Mouse (Mus musculus) mesoderm, embryonic 11.5 days (tissue): ENCODE data around the gene Fbxw8.

ENCODE experiments used
- DNase-seq: peaks from one replicate; pipeline ENCODE4 v3.0.0-alpha.2; 2012; ENCODE audit warnings: low read depth, low spot score

Fbxw8 gene

GRCm38 (mm10) chr5:118044907-118045306 is 110.4 kb downstream of the Fbxw8 start:
- DNase-seq, result no peak

DNA sequence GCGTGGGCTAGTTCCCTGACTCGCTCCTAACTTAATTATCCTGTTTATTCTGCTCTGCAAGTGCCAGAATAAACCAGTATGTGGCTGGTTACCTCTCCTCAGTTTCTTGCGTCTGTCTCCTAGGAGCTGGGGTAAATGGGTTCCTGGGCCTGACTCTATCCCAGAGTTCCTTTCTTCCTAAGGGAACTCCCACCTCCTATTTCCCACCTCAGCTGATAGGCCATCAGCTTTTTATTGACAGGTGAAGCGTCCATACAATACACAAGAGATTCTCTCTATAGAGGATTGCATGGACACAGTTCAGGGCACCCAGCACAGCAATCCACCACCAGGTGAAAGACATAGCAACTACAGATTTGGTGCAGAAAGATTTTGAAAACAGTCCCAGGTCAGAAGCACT is 111.5 kb downstream of the Fbxw8 start:
- DNase-seq, result no peak

GRCm38 (mm10) chr5:118042599-118042998 is 112.7 kb downstream of the Fbxw8 start:
- DNase-seq, result no peak

GRCm38 (mm10) chr5:118039241-118039668 is 116.0 kb downstream of the Fbxw8 start:
- no peak for DNase-seq

DNA sequence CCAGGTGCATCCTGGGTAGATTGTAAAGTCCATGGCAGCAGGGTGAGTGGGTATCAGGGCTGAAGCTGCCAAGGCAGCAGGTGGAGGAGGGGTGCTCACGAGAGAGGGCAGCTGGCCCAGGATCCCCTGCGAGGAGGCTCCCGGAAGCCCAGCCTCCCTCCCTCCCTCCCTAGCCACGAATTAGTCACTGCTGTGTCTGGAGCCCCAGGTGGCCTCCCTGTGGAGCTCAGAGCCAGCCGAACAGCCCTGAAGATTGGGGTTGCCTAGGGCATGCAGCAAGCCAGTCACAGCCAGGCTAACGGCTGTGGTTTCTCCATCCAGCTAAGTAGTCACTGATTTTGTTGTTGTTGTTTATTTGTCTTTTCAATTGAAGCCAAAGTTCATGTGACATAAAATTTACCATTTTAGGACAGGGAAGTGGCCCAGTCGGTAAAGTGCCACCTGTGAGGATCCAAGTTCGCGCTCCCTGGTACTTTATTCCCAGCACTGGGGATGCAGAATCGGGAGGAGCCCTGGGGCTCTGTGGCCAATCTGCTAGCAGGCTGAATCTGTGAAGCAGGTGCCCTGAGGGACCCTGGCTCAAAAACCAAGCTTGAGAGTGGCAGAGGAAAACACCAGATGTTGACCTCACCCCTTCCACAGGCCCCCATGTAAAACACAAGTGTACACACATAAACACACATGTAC is 117.3 kb downstream of the Fbxw8 start:
- DNase-seq, result peak; percentile 56

DNA sequence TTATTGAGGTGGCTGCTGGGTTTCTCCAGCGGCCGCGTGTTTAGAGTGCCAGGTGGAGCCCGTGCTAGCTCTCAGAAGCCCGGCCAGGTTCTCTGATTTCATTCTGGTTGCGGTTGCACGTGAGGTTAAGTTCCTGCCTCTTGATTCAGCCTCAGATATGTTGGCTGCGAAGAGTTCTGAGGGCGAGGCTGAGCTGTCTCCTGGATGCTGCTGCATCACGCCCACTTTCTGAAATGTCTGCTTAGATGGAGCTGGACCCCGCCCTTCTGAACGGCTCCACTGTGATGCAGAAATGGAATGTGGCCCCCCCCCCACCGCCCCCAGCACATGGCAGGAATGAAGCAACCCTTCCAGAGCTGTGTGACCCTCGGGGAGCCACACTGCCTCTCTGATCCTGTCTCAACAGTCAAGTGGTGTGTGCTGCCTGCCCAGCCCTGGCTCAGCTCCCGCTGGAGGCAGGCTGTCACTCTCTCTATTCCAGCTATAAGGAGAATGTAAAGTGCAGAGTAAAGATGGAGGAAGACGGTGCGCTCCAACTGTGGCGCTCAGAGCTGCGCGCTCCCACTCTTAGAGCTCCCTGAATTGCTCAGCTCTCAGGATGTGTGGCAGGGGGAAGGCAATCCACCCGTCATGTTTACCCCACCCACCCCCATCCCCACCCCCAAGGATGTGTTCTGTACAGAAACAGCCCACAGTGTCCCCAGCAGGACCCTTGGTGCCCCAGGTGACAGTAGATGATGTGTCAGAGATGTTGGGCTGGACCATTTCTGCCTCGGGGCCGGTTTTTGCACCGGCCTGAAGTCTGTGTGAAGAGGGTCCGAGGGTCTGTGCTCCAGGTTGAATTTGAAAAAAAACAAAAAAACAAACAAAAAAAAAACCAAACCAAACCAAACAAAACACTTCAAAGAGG is 118.1 kb downstream of the Fbxw8 start:
- no peak for DNase-seq

DNA sequence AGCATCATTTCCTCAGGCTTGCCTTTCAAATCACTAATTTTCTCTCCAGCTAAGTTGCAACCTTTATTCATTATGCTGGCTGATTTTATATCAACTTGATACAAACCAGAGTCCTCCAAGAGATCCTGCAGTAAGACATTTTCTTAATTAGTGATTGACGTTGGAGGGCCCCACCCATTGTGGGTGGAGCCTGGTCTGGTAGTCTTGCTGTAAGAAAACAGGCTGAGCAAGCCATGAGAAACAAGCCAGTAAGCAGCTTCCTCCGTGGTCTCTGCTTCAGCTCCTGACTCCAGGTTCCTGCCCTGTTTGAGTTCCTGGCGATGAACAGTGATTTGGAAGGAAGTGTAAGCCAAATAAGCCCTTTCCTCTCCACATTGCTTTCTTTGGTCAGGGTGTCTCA is 119.5 kb downstream of the Fbxw8 start:
- DNase-seq, result no peak

DNA sequence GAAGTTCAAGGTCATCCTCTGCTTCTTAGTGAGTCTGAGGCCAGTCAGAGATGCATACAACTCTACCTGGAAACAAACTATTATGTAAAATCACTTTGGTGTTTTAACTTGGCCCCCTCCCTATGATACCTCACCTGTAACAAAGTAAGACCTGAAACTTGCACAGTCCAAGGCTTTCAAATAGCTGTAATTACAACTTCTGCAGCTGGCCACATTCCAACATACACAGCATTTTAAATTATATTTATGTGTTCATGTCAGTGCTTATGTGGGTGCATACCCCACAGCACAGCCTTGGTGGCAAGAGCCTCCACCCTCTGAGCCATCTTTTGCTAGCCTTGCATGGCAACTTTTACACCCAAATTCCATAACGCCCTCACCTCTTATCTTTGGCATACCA is 120.6 kb downstream of the Fbxw8 start:
- DNase-seq, result no peak

DNA sequence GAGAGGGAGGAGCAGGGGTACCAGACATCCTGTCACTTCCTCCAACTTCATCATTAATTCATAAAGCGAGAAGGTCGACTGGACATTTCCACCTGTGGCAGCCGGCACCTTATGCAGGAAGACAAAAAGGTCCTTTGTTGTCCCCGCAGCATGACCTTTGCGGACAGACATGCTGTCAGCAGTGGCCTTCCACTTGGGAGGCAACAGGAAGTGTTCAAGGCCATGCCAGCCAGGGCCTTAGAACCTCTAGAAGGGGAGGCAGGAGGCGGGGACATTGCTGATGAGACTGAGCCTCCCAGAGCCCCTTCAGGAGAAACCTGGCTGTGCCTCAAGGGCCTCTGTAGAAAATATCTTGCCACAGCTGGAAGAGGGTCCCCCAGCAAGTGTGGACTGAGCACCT is 121.5 kb downstream of the Fbxw8 start:
- DNase-seq, result no peak

- no peak for DNase-seq
Observed at GRCm38 (mm10) chr5:118033328-118033727, 121.9 kb downstream of the Fbxw8 start.

DNA sequence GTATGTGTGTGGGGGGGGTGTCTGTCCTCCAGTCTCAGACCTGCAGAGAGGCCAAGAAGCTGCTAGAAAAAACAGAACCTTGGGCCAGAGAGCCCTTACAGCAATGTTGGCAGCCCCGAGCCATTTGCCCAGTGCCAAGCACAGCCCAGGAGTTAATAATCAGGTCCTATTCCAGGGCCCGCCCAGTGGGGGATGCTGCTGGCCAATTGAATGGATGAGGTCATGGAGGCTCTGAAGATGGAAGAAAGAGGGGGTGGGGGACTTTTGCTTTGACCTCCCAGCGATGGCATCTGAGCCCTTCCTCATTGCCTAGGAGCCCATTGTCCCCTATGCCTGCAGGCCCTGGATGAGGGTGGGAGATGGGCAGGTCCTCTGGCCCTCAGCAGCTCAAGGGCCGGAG is 123.8 kb downstream of the Fbxw8 start:
- DNase-seq, result no peak

DNA sequence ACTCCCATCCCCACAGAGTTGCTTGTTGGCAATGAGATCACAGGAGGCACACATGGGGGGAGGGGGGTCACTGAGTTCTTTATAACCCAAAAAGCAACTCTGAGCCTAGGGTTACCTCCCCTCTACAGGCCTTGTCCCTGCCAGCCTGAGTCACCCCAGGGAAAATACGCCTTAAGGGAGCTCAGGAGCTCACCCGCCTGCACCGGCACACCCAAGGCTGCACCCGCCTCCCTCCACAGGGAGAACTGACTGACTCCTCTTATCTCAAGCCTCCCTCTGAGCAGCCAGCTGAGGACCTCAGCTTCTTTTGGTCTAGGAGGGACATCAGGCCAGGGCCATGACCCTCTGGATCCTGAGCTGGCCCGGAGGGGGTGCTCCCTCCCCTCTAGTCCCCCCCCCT is 124.2 kb downstream of the Fbxw8 start:
- no peak for DNase-seq

- no peak for DNase-seq
Observed at GRCm38 (mm10) chr5:118030022-118030675, 125.1 kb downstream of the Fbxw8 start.

DNA sequence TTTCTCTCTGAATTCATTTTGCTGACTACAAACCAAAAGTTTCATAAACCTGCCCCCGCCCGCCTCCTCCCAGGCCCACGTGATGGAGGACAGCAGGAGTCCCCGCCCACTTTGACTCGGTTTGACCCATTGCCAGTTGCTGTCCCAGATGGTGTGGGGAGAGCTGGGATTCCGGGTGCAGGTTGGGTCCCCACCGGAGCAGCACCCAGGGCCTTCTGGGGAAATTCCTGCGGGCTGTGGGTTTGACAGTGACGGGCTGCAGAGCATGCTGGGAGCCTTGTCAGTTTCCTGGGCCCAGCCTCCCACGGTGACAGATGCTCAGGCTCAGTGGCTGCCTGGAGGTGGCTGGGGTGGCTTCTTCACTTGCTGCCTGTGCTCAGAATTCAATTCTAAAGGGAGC is 125.8 kb downstream of the Fbxw8 start:
- no peak for DNase-seq

- no peak for DNase-seq
Observed at GRCm38 (mm10) chr5:118029035-118029408, 126.2 kb downstream of the Fbxw8 start.

GRCm38 (mm10) chr5:118028191-118029034 is 126.9 kb downstream of the Fbxw8 start:
- no peak for DNase-seq

GRCm38 (mm10) chr5:118027698-118028190 is 127.5 kb downstream of the Fbxw8 start, which contains the start of gene Tesc:
TSS of gene Tesc (plus strand) at chr5:118027743.
- no peak for DNase-seq

GRCm38 (mm10) chr5:118027101-118027697 is 128.1 kb downstream of the Fbxw8 start:
- no peak for DNase-seq

GRCm38 (mm10) chr5:118026343-118026742 is 128.9 kb downstream of the Fbxw8 start:
- no peak for DNase-seq

GRCm38 (mm10) chr5:118025880-118026279 is 129.4 kb downstream of the Fbxw8 start:
- DNase-seq, result no peak

GRCm38 (mm10) chr5:118023053-118023452 is 132.2 kb downstream of the Fbxw8 start:
- no peak for DNase-seq
